In genomic region chr11:19989141-19989910, GRCm38 (mm10) we compare ENCODE assay signal across 14 mouse cellular contexts.
DNase-seq lines count a peak whose midpoint lies in the region; ATAC-seq lines count a peak whose summit lies in the region.
"Had no signal": no experiment of that assay in that cellular context is flagged by ENCODE, and none has a peak within 500 bp of the region (broad histone marks: within the 10 kb centered on the region; RNA-seq: fewer than 3 reads in every experiment).

No protein-coding gene starts in this region.

- H3K4me1 ChIP-seq in kidney, embryonic 16.5 days (ENCODE audit: insufficient read depth, low read length): peaks cover 89% of the 10 kb centered on the region
- peaks cover 93% of the 10 kb centered on the region for H3K4me1 ChIP-seq in liver, embryonic 13.5 days (replicated peaks)

- H3K9me3 ChIP-seq in kidney, embryonic 16.5 days (ENCODE audit: low read length): no peaks in the 10 kb centered on the region
- no peaks in the 10 kb centered on the region for H3K9me3 ChIP-seq in liver, embryonic 13.5 days (replicated peaks)

- H3K9ac ChIP-seq in kidney, embryonic 16.5 days (replicated peaks; ENCODE audit: low read length): no peak overlapping the region
- H3K9ac ChIP-seq in liver, embryonic 13.5 days: peak overlapping the region; percentile 13; the same call in 1 of the 2 replicates

- H3K27ac ChIP-seq in kidney, embryonic 16.5 days (ENCODE audit: low read length): peak overlapping the region; percentile 70
- H3K27ac ChIP-seq in liver, embryonic 13.5 days: peak overlapping the region; percentile 39

- H3K4me2 ChIP-seq in kidney, embryonic 16.5 days (replicated peaks; ENCODE audit: low read depth, low read length): no peak overlapping the region
- no peak overlapping the region for H3K4me2 ChIP-seq in liver, embryonic 13.5 days
- H3K4me2 ChIP-seq: midbrain, embryonic 11.5 days had no signal

- H3K36me3 ChIP-seq in kidney, embryonic 16.5 days (ENCODE audit: insufficient read depth, low read length): no peaks in the 10 kb centered on the region
- H3K36me3 ChIP-seq in liver, embryonic 13.5 days: no peaks in the 10 kb centered on the region

- no peak overlapping the region for H3K4me3 ChIP-seq in kidney, embryonic 16.5 days (ENCODE audit: low read length)
- no peak overlapping the region for H3K4me3 ChIP-seq in liver, embryonic 13.5 days (replicated peaks)

- WGBS in kidney, embryonic 16.5 days: 77% methylated on average over 13 of the region's 13 CpGs
- 62% methylated on average over 13 of the region's 13 CpGs for WGBS in liver, embryonic 13.5 days (ENCODE audit: insufficient replicate concordance)

- no peak for DNase-seq in kidney, adult 18-20 months
- DNase-seq in liver, embryonic 13.5 days: no peak
- peak; percentile 61 for DNase-seq in thymus, postnatal 4 days
- no peak for DNase-seq in right cerebral cortex, adult 18-20 months
- DNase-seq: adrenal gland, postnatal 10 days; cerebellum, adult 11 months; gastrocnemius, postnatal 14 days; heart, postnatal 4 days; lung, adult 18-20 months; right cerebral cortex, postnatal 25 days had no signal

- no peaks in the 10 kb centered on the region for H3K27me3 ChIP-seq in kidney, embryonic 16.5 days (ENCODE audit: insufficient read depth, low read length)
- H3K27me3 ChIP-seq in liver, embryonic 13.5 days: no peaks in the 10 kb centered on the region

- ATAC-seq in kidney, embryonic 16.5 days (ENCODE audit: low FRiP score, low TSS enrichment): no peak
- peak; percentile 41 for ATAC-seq in activated CD4-positive, CD25-positive, alpha-beta regulatory T cell, adult 4 months
- ATAC-seq in liver, embryonic 13.5 days (ENCODE audit: low read depth): no peak
- ATAC-seq in megakaryocyte progenitor cell, adult 5-6 weeks (replicated peaks; ENCODE audit: poor library complexity): no peak
